Mouse (Mus musculus): ENCODE measurements around the gene Il1f9.
"Not testable (repeated sequence)": the region's sequence is repeated elsewhere in the genome, so short reads cannot be mapped to it uniquely, and the experiment has no call there.

Il1f9 gene

GRCm38 (mm10) chr2:24186176-24186575 lies at the start of gene Il1f9:
Gene Il1f9, plus strand, starts transcription at chr2:24186476.
- in situ Hi-C loops (cut with MboI, MseI): no loop called here

GRCm38 (mm10) chr2:24152861-24153260 lies 33.4 kb upstream of the Il1f9 start, which contains the start of gene Il1f8:
Gene Il1f8, plus strand, starts transcription at chr2:24153161.
- in situ Hi-C loops (cut with MboI, MseI): no loop called here

GRCm38 (mm10) chr2:24181683-24182331 lies 4.5 kb upstream of the Il1f9 start:
- in situ Hi-C loops (cut with MboI, MseI): not testable (repeated sequence)

- in situ Hi-C loops (cut with MboI, MseI): not testable (repeated sequence)
These were observed 3.7 kb upstream of the Il1f9 start for GRCm38 (mm10) chr2:24182423-24183147.

GRCm38 (mm10) chr2:24184092-24184491 lies 2.2 kb upstream of the Il1f9 start:
- in situ Hi-C loops (cut with MboI, MseI): not testable (repeated sequence)

GRCm38 (mm10) chr2:24187585-24187984 lies 1.3 kb downstream of the Il1f9 start:
- in situ Hi-C loops (cut with MboI, MseI): no loop called here

GRCm38 (mm10) chr2:24188189-24188588 lies 1.9 kb downstream of the Il1f9 start:
- in situ Hi-C loops (cut with MboI, MseI): no loop called here

GRCm38 (mm10) chr2:24215118-24215517 lies 28.8 kb downstream of the Il1f9 start, which contains the start of gene Il1f6:
Gene Il1f6, plus strand, starts transcription at chr2:24215418.
- in situ Hi-C loops (cut with MboI, MseI): loop anchor here in 1 of 2 experiments (10.0 kb wide), 1 partner anchor 950 kb away; no protein-coding TSS in a partner anchor

GRCm38 (mm10) chr2:24227191-24227590 lies 40.9 kb downstream of the Il1f9 start:
- in situ Hi-C loops (cut with MboI, MseI): no loop called here
